Mouse (Mus musculus) lung, postnatal 0 days (tissue): Measurements from ENCODE around the gene Gipc3.

ENCODE experiments used
- CTCF ChIP-seq: IDR thresholded peaks from 2 replicates; pipeline ENCODE4 v1.5.1; 2016; ENCODE audit warnings: antibody characterized with exemption, mild to moderate bottlenecking
- EP300 ChIP-seq: IDR thresholded peaks from 2 replicates; pipeline ENCODE4 v1.6.1; 2016; ENCODE audit warnings: antibody characterized with exemption, mild to moderate bottlenecking, control low read depth

DNA sequence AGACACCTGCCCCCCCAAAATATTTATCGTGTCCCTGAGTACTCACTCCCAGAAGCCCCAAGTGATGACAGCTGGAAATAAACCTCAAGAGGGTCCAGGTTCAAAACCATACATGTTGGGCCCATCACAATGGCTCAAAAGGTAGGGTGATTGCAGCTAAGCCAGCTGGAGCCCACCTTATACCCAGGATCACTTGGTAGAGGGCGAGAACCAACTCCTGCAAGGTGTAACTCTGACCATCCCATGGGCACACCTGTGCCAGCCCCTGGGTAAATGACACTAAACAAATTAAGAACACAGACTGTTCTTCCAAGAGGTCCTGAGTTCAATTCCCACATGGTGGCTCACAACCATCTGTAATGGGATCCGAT lies 36.1 kb upstream of the Gipc3 start:
- TF ChIP-seq EP300 (no peak), CTCF (peak; percentile 13; the same call in 1 of the 2 replicates)
